Mouse (Mus musculus) frontal cortex, postnatal 25 days (tissue): ENCODE measurements at regions not wholly inside any gene's neighbourhood (a gene's known extent, or its start where the extent isn't known, plus 50 kb on each side); places are given as distances from the start of the nearest gene placed in this dataset.

Experiments
- DNase-seq, 2 experiments: peaks; one replicate each; pipeline ENCODE4 v3.0.0; 2022; ENCODE audit warnings: low spot score in 2 of 2

- DNase-seq, result no peak
Measured at GRCm38 (mm10) chr6:117279297-117279696, 111.0 kb downstream of the Cxcl12 start.

GRCm38 (mm10) chr6:117279786-117280411 lies 111.6 kb downstream of the Cxcl12 start:
- no peak for DNase-seq

- no peak for DNase-seq
Measured at GRCm38 (mm10) chr6:117280911-117281310, 112.6 kb downstream of the Cxcl12 start.

GRCm38 (mm10) chr6:117283616-117284015 lies 115.3 kb downstream of the Cxcl12 start:
- no peak for DNase-seq

- DNase-seq, result no peak
Measured at GRCm38 (mm10) chr6:117284376-117285106, 116.2 kb downstream of the Cxcl12 start.

GRCm38 (mm10) chr6:117287396-117287795 lies 119.1 kb downstream of the Cxcl12 start:
- DNase-seq, result no peak

- DNase-seq, result no peak
Measured at GRCm38 (mm10) chr6:117293780-117294465, 125.6 kb downstream of the Cxcl12 start.

- DNase-seq, result no peak
Measured at GRCm38 (mm10) chr6:117297918-117298317, 129.6 kb downstream of the Cxcl12 start.

GRCm38 (mm10) chr6:117299503-117300288 lies 131.4 kb downstream of the Cxcl12 start:
- DNase-seq, result no peak

GRCm38 (mm10) chr6:117303361-117303760 lies 135.0 kb downstream of the Cxcl12 start:
- DNase-seq, result no peak

GRCm38 (mm10) chr6:117305736-117306250 lies 137.5 kb downstream of the Cxcl12 start:
- no peak for DNase-seq

- no peak for DNase-seq
Measured at GRCm38 (mm10) chr6:117308636-117309035, 140.3 kb downstream of the Cxcl12 start.

- no peak for DNase-seq
Measured at GRCm38 (mm10) chr6:117312891-117313781, 144.8 kb downstream of the Cxcl12 start.

- no peak for DNase-seq
Measured at GRCm38 (mm10) chr6:117313944-117314566, 145.7 kb downstream of the Cxcl12 start.

GRCm38 (mm10) chr6:117323301-117323700 lies 155.0 kb downstream of the Cxcl12 start:
- no peak for DNase-seq

- DNase-seq, result no peak
Measured at GRCm38 (mm10) chr6:117323850-117324249, 155.5 kb downstream of the Cxcl12 start.

GRCm38 (mm10) chr6:117326835-117327775 lies 158.8 kb downstream of the Cxcl12 start:
- no peak for DNase-seq

GRCm38 (mm10) chr6:117329164-117329939 lies 161.0 kb downstream of the Cxcl12 start:
- no peak for DNase-seq
